Mouse (Mus musculus): ENCODE data around the gene Phtf2. TPM values are rescaled to one million over a fixed set of nuclear protein-coding genes. Genes with fewer than 3 reads are reported as not detected.
A peak's percentile ranks its signal among the peaks of the same experiment; 100 is the strongest.

Gene Phtf2
- total RNA-seq (2021): 10 to 100 TPM; 23.2 to 24.9 TPM
- long read RNA-seq, experiment 1, full-length matches to known transcripts: 18 of 27 reads
- long read RNA-seq, experiment 1, partial matches to known transcripts: 2 of 27 reads
- long read RNA-seq, experiment 1, other reads (novel, unspliced or antisense): 7 of 27 reads
- long read RNA-seq, experiment 2, full-length matches to known transcripts: 16 of 22 reads
- long read RNA-seq, experiment 2, partial matches to known transcripts: 1 of 22 reads
- long read RNA-seq, experiment 2, other reads (novel, unspliced or antisense): 5 of 22 reads

- peak; percentile 98 to 99 for DNase-seq (ENCODE audit: low spot score in 2 of 2)
- intact Hi-C loops (cut with DNase I): no loop called here
These were observed at the start of gene Phtf2, which contains the start of gene Tmem60 for GRCm38 (mm10) chr5:20881915-20882800. Gene Phtf2 (minus strand): TSS chr5:20882124. Gene Tmem60 (plus strand): TSS chr5:20882191.

GRCm38 (mm10) chr5:20931300-20931699 lies 49.4 kb upstream of the Phtf2 start:
- intact Hi-C loops (cut with DNase I): no loop called here
- DNase-seq (ENCODE audit: low spot score in 2 of 2): no peak

- DNase-seq (ENCODE audit: low spot score in 2 of 2): no peak
- intact Hi-C loops (cut with DNase I): no loop called here
These were observed 48.5 kb upstream of the Phtf2 start for GRCm38 (mm10) chr5:20930430-20930829.

- intact Hi-C loops (cut with DNase I): no loop called here
- DNase-seq (ENCODE audit: low spot score in 2 of 2): no peak
These were observed 47.8 kb upstream of the Phtf2 start for GRCm38 (mm10) chr5:20929669-20930151.

GRCm38 (mm10) chr5:20925451-20925850 lies 43.5 kb upstream of the Phtf2 start:
- no peak for DNase-seq (ENCODE audit: low spot score in 2 of 2)
- intact Hi-C loops (cut with DNase I): no loop called here

GRCm38 (mm10) chr5:20924608-20925007 lies 42.7 kb upstream of the Phtf2 start:
- intact Hi-C loops (cut with DNase I): no loop called here
- no peak for DNase-seq (ENCODE audit: low spot score in 2 of 2)

GRCm38 (mm10) chr5:20919566-20919965 lies 37.6 kb upstream of the Phtf2 start:
- no peak for DNase-seq (ENCODE audit: low spot score in 2 of 2)
- intact Hi-C loops (cut with DNase I): no loop called here

GRCm38 (mm10) chr5:20918967-20919366 lies 37.0 kb upstream of the Phtf2 start:
- DNase-seq (ENCODE audit: low spot score in 2 of 2): no peak
- intact Hi-C loops (cut with DNase I): no loop called here

GRCm38 (mm10) chr5:20913372-20914275 lies 31.7 kb upstream of the Phtf2 start:
- peak; percentile 75 to 83 for DNase-seq (ENCODE audit: low spot score in 2 of 2)
- intact Hi-C loops (cut with DNase I): loop anchor here (2.0 to 5.0 kb wide), 2 partner anchors 37 to 54 kb away; no protein-coding TSS in a partner anchor

- intact Hi-C loops (cut with DNase I): loop anchor here (2.0 to 5.0 kb wide), 2 partner anchors 39 to 56 kb away; no protein-coding TSS in a partner anchor
- DNase-seq (ENCODE audit: low spot score in 2 of 2): no peak
These were observed 29.8 kb upstream of the Phtf2 start for GRCm38 (mm10) chr5:20911741-20912140.

GRCm38 (mm10) chr5:20906191-20906590 lies 24.3 kb upstream of the Phtf2 start:
- DNase-seq (ENCODE audit: low spot score in 2 of 2): no peak
- intact Hi-C loops (cut with DNase I): no loop called here

- intact Hi-C loops (cut with DNase I): no loop called here
- DNase-seq (ENCODE audit: low spot score in 2 of 2): no peak
These were observed 23.5 kb upstream of the Phtf2 start for GRCm38 (mm10) chr5:20905437-20905836.

- intact Hi-C loops (cut with DNase I): no loop called here
- DNase-seq (ENCODE audit: low spot score in 2 of 2): no peak
These were observed 22.7 kb upstream of the Phtf2 start for GRCm38 (mm10) chr5:20904647-20905046.

- intact Hi-C loops (cut with DNase I): no loop called here
- no peak for DNase-seq (ENCODE audit: low spot score in 2 of 2)
These were observed 15.7 kb upstream of the Phtf2 start for GRCm38 (mm10) chr5:20897446-20898167.

- DNase-seq (ENCODE audit: low spot score in 2 of 2): no peak
- intact Hi-C loops (cut with DNase I): no loop called here
These were observed 2.2 kb upstream of the Phtf2 start for GRCm38 (mm10) chr5:20884036-20884620.

GRCm38 (mm10) chr5:20880797-20881775 lies 838 bp downstream of the Phtf2 start:
- peak; percentile 53 to 58 for DNase-seq (ENCODE audit: low spot score in 2 of 2)
- intact Hi-C loops (cut with DNase I): no loop called here

- intact Hi-C loops (cut with DNase I): no loop called here
- DNase-seq (ENCODE audit: low spot score in 2 of 2): no peak
These were observed 1.5 kb downstream of the Phtf2 start for GRCm38 (mm10) chr5:20880386-20880785.

Measured in left cerebral cortex, postnatal 14 days (tissue).